Mouse (Mus musculus) gastrocnemius, adult 8-10 months (tissue): ENCODE measurements around the gene Golim4. TPM values are rescaled to one million over a fixed set of nuclear protein-coding genes. Genes with fewer than 3 reads are reported as not detected.
"Not testable (repeated sequence)": the region's sequence is repeated elsewhere in the genome, so short reads cannot be mapped to it uniquely, and the experiment has no call there.

Experiments used
- DNase-seq, 2 experiments: peaks; one replicate each; pipeline ENCODE4 v3.0.0; 2022; ENCODE audit warnings: low spot score in 2 of 2
- total RNA-seq, 4 experiments: library from RNA; stranded (reverse); gene quantifications; 2 replicates each; pipeline ENCODE4 v1.2.4; 2022

Golim4 gene
- 1 to 10 TPM; 5.4 to 8.6 (median 6.5) TPM for total RNA-seq

- DNase-seq, result peak; percentile 85 to 86
Measured at GRCm38 (mm10) chr3:75956551-75957302, at the start of gene Golim4. Gene Golim4 (minus strand): TSS chr3:75956949.

GRCm38 (mm10) chr3:76005621-76006020 lies 48.9 kb upstream of the Golim4 start:
- no peak for DNase-seq

- no peak for DNase-seq
Measured at GRCm38 (mm10) chr3:76001156-76001555, 44.4 kb upstream of the Golim4 start.

- DNase-seq, result no peak
Measured at GRCm38 (mm10) chr3:76000481-76000880, 43.7 kb upstream of the Golim4 start.

GRCm38 (mm10) chr3:75981031-75981750 lies 24.4 kb upstream of the Golim4 start:
- not testable (repeated sequence) for DNase-seq

- not testable (repeated sequence) for DNase-seq
Measured at GRCm38 (mm10) chr3:75962784-75963772, 6.3 kb upstream of the Golim4 start.

GRCm38 (mm10) chr3:75955661-75956491 lies 873 bp downstream of the Golim4 start:
- no peak for DNase-seq

GRCm38 (mm10) chr3:75954185-75954584 lies 2.6 kb downstream of the Golim4 start:
- DNase-seq, result no peak

GRCm38 (mm10) chr3:75952328-75953060 lies 4.3 kb downstream of the Golim4 start:
- DNase-seq, result no peak

- no peak for DNase-seq
Measured at GRCm38 (mm10) chr3:75950897-75951296, 5.9 kb downstream of the Golim4 start.

- no peak for DNase-seq
Measured at GRCm38 (mm10) chr3:75949358-75949757, 7.4 kb downstream of the Golim4 start.

- DNase-seq, result no peak
Measured at GRCm38 (mm10) chr3:75948541-75949095, 8.1 kb downstream of the Golim4 start.

- no peak for DNase-seq
Measured at GRCm38 (mm10) chr3:75948003-75948402, 8.7 kb downstream of the Golim4 start.

- DNase-seq, result no peak
Measured at GRCm38 (mm10) chr3:75942303-75943060, 14.3 kb downstream of the Golim4 start.

GRCm38 (mm10) chr3:75941864-75942263 lies 14.9 kb downstream of the Golim4 start:
- no peak for DNase-seq

GRCm38 (mm10) chr3:75936152-75936551 lies 20.6 kb downstream of the Golim4 start:
- DNase-seq, result no peak

GRCm38 (mm10) chr3:75930659-75931225 lies 26.0 kb downstream of the Golim4 start:
- DNase-seq, result no peak

GRCm38 (mm10) chr3:75929926-75930548 lies 26.7 kb downstream of the Golim4 start:
- no peak for DNase-seq
